Mouse (Mus musculus) myocyte (in vitro differentiated cells): ENCODE data around the gene Rce1. TPM values are rescaled to one million over a fixed set of nuclear protein-coding genes. Genes with fewer than 3 reads are reported as not detected.

Experiments
- H3K27me3 ChIP-seq: one replicate; pipeline ENCODE4 v1.6.1; 2011; ENCODE audit not compliant: control insufficient read depth, insufficient read depth, insufficient read length
- H3K36me3 ChIP-seq: one replicate; pipeline ENCODE4 v1.6.1; 2011; ENCODE audit not compliant: control insufficient read depth, insufficient read depth
- H3K4me2 ChIP-seq: one replicate; pipeline ENCODE4 v1.6.1; 2011; ENCODE audit warnings: low read depth, control low read depth
- H3K4me3 ChIP-seq: one replicate; pipeline ENCODE4 v1.5.1; 2011; ENCODE audit warnings: mild to moderate bottlenecking, control low read depth, moderate library complexity
- H3K79me2 ChIP-seq: one replicate; pipeline ENCODE4 v1.6.1; 2011; ENCODE audit not compliant: control insufficient read depth, insufficient read depth
- H3ac ChIP-seq: one replicate; pipeline ENCODE4 v1.6.1; 2011; ENCODE audit not compliant: control insufficient read depth, insufficient read length
- CEBPB ChIP-seq: IDR thresholded peaks from 2 replicates; pipeline ENCODE4 v1.6.1; 2011; ENCODE audit warnings: mild to moderate bottlenecking, moderate library complexity; ENCODE audit not compliant: poor library complexity, insufficient read depth, severe bottlenecking
- E2F4 ChIP-seq: IDR thresholded peaks from one replicate; pipeline ENCODE4 v1.6.1; 2011; ENCODE audit warnings: mild to moderate bottlenecking, control low read depth, moderate library complexity; ENCODE audit not compliant: insufficient read depth
- MAX ChIP-seq: IDR thresholded peaks from one replicate; pipeline ENCODE4 v1.6.1; 2011; ENCODE audit warnings: low read depth, mild to moderate bottlenecking, control low read depth
- MYOD1 ChIP-seq, 3 experiments: IDR thresholded peaks; one replicate each; pipeline ENCODE4 v1.6.1; 2011; ENCODE audit warnings: control low read depth in 2 of 3, low read depth in 2 of 3, mild to moderate bottlenecking in 2 of 3, moderate library complexity in 1 of 3; ENCODE audit not compliant: insufficient read length in 2 of 3, control insufficient read depth in 1 of 3
- MYOG ChIP-seq, 3 experiments: IDR thresholded peaks; one replicate each; pipeline ENCODE4 v1.6.1; 2011; ENCODE audit warnings: control low read depth in 2 of 3, low read depth in 2 of 3, mild to moderate bottlenecking in 2 of 3; ENCODE audit not compliant: insufficient read length in 2 of 3, control insufficient read depth in 1 of 3, insufficient read depth in 1 of 3
- POLR2A ChIP-seq: IDR thresholded peaks from one replicate; pipeline ENCODE4 v1.6.1; 2011; ENCODE audit warnings: low read depth, mild to moderate bottlenecking, control low read depth, moderate library complexity; ENCODE audit not compliant: insufficient read length
- POLR2AphosphoS2 ChIP-seq: IDR thresholded peaks from one replicate; pipeline ENCODE4 v1.6.1; 2011; ENCODE audit warnings: low read depth, control low read depth; ENCODE audit not compliant: insufficient read length
- REST ChIP-seq: IDR thresholded peaks from one replicate; pipeline ENCODE4 v1.6.1; 2011; ENCODE audit warnings: mild to moderate bottlenecking, control low read depth, moderate library complexity; ENCODE audit not compliant: insufficient read depth, insufficient read length
- SRF ChIP-seq: IDR thresholded peaks from one replicate; pipeline ENCODE4 v1.6.1; 2011; ENCODE audit warnings: low read depth; ENCODE audit not compliant: control insufficient read depth, insufficient read length
- TCF12 ChIP-seq: IDR thresholded peaks from one replicate; pipeline ENCODE4 v1.6.1; 2011; ENCODE audit warnings: mild to moderate bottlenecking, control low read depth; ENCODE audit not compliant: poor library complexity, insufficient read depth, severe bottlenecking
- TCF3 ChIP-seq: IDR thresholded peaks from one replicate; pipeline ENCODE4 v1.6.1; 2011; ENCODE audit warnings: low read depth, control low read depth; ENCODE audit not compliant: insufficient read length
- USF1 ChIP-seq: IDR thresholded peaks from one replicate; pipeline ENCODE4 v1.6.1; 2011; ENCODE audit warnings: low read depth, mild to moderate bottlenecking, control low read depth, moderate library complexity
- polyA plus RNA-seq: library from polyadenylated mRNA; unstranded; fragments of >200 nt; fragmentation: generic; extraction: Trizol; gene quantifications from one replicate; pipeline ENCODE4 v1.2.1, GENCODE M21; 2012; ENCODE audit warnings: missing spikeins

Gene Rce1
- polyA plus RNA-seq, 1 experiment = 43.8 TPM

- Histone ChIP-seq H3K4me3 (no peak overlapping the region), H3K79me2 (no peaks in the 10 kb centered on the region), H3K27me3 (no peaks in the 10 kb centered on the region), H3K4me2 (peak overlapping the region; percentile 15), H3K36me3 (no peaks in the 10 kb centered on the region), H3ac (no peak overlapping the region)
- TF ChIP-seq MAX (no peak), CEBPB (no peak), TCF3 (no peak), SRF (no peak), MYOD1 (IDR thresholded peaks at IDR 0.05; ENCODE audit: control insufficient read depth in 1 of 3, insufficient read length in 2 of 3, low read depth in 2 of 3) (peak in 1 of 3 experiments; percentile 6), USF1 (no peak)
Measured at GRCm38 (mm10) chr19:4603801-4604723, 21.4 kb downstream of the Rce1 start.

DNA sequence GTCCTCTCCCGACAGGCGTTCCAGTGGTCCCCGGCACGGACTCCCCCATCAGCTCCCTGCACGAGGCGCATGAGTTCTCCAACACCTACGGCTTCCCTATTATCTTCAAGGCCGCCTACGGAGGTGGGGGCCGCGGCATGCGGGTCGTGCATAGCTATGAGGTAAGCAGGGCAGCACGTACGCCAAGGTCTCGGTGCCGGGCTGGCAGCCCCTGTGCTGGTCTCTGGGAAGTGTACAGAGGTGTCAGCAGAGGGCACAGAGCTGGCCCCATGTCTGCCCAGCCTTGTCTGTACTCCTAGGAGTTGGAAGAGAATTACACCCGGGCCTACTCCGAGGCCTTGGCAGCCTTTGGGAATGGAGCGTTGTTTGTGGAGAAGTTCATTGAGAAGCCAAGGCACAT lies 23.0 kb downstream of the Rce1 start:
- TF ChIP-seq POLR2AphosphoS2 = no peak
- no peak for TF ChIP-seq SRF
- TF ChIP-seq MYOD1 (IDR thresholded peaks at IDR 0.05; ENCODE audit: control insufficient read depth in 1 of 3, insufficient read length in 2 of 3, low read depth in 2 of 3) = no peak
- no peak for TF ChIP-seq REST
- no peak for TF ChIP-seq MAX
- TF ChIP-seq USF1 = no peak
- TF ChIP-seq TCF12 = no peak
- no peak for TF ChIP-seq E2F4
- no peak for TF ChIP-seq POLR2A
- no peak for TF ChIP-seq MYOG (IDR thresholded peaks at IDR 0.05; ENCODE audit: control insufficient read depth in 1 of 3, insufficient read depth in 1 of 3, insufficient read length in 2 of 3, low read depth in 2 of 3)
- no peak for TF ChIP-seq TCF3
- TF ChIP-seq CEBPB = no peak
- H3K79me2 ChIP-seq = no peaks in the 10 kb centered on the region
- no peak overlapping the region for H3K4me2 ChIP-seq
- no peak overlapping the region for H3ac ChIP-seq
- H3K27me3 ChIP-seq = no peaks in the 10 kb centered on the region
- H3K4me3 ChIP-seq = no peak overlapping the region
- H3K36me3 ChIP-seq = no peaks in the 10 kb centered on the region

DNA sequence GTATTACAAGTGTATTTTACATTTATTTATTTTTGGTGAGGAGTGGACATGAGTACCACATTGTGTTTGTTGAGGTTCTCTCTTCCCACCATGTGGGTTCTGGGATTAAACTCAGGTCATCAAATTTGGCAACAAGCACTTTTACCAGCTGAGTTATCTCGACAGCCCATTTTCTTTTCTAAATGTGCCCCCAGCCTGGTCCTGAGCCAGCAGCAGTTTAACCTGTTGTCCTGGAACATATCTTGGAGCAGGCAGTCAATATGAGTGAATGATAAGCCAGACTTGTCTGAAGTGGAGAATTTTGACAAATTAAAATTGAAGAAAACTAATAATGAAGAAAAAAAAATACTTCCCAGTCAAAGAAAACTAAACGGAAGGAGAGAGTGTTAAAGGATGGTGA lies 29.4 kb downstream of the Rce1 start:
- no peaks in the 10 kb centered on the region for H3K27me3 ChIP-seq
- H3K4me3 ChIP-seq = no peak overlapping the region
- H3ac ChIP-seq = no peak overlapping the region
- H3K79me2 ChIP-seq = no peaks in the 10 kb centered on the region
- TF ChIP-seq CEBPB = no peak
- H3K36me3 ChIP-seq = no peaks in the 10 kb centered on the region
- no peak overlapping the region for H3K4me2 ChIP-seq

DNA sequence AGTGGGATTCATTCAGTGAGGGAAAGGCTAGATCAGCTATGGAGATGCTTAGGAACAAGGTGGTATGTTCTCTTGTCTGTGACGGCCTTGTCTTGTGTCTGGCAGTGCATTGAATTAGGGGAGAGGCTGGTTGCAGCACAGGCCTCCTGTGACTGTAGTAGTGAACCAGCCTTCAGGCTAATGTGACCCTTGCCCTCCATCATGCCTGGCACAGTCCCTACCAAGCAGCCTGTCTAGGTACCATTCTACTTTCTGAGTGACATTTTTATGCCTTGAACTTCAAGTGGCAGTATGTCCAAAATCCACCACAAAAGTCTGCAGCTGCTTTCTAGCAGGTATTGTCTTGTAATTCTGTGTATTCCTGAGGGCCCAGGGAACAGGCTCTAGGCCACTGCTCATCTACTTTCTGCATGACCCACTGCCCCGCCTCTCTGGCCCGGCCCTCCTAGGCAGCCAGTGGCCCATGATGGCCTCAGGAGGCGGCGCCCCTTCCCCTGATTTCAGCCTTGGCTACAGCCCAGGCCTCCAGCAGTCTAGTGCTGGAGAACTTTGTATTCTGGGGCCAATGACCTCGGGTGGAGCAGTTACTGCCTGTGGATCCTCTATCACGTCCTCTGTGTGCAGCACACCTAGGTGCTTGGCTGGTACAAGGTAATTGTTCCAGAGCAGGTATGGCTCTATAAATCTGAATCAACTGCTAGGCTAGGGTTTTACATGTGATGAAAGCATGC lies 31.5 kb downstream of the Rce1 start:
- Histone ChIP-seq H3ac (no peak overlapping the region), H3K4me3 (no peak overlapping the region), H3K36me3 (no peaks in the 10 kb centered on the region), H3K4me2 (no peak overlapping the region), H3K27me3 (no peaks in the 10 kb centered on the region), H3K79me2 (no peaks in the 10 kb centered on the region)
- TF ChIP-seq MAX = no peak
- TF ChIP-seq MYOD1 (IDR thresholded peaks at IDR 0.05; ENCODE audit: control insufficient read depth in 1 of 3, insufficient read length in 2 of 3, low read depth in 2 of 3) = no peak
- TF ChIP-seq SRF = no peak
- TF ChIP-seq USF1 = no peak
- TF ChIP-seq E2F4 = no peak
- TF ChIP-seq TCF3 = no peak
- TF ChIP-seq MYOG (IDR thresholded peaks at IDR 0.05; ENCODE audit: control insufficient read depth in 1 of 3, insufficient read depth in 1 of 3, insufficient read length in 2 of 3, low read depth in 2 of 3) = no peak
- no peak for TF ChIP-seq POLR2A
- TF ChIP-seq POLR2AphosphoS2 = no peak
- TF ChIP-seq TCF12 = no peak
- TF ChIP-seq CEBPB = no peak
- no peak for TF ChIP-seq REST
